Mouse (Mus musculus) frontal cortex, postnatal 36 days (tissue): ENCODE results near the gene Il33.

ENCODE experiments used
- DNase-seq, 2 experiments: peaks; one replicate each; pipeline ENCODE4 v3.0.0; 2022; ENCODE audit warnings: low spot score in 2 of 2

The Il33 gene

GRCm38 (mm10) chr19:29924638-29925258 lies at the start of gene Il33:
Gene Il33 (plus strand): TSS chr19:29925114.
- DNase-seq = peak; percentile 43 to 70

GRCm38 (mm10) chr19:29877422-29878291 lies 47.3 kb upstream of the Il33 start:
- DNase-seq = no peak

- DNase-seq = no peak
Observed at GRCm38 (mm10) chr19:29878896-29879504, 45.9 kb upstream of the Il33 start.

- no peak for DNase-seq
Observed at GRCm38 (mm10) chr19:29880918-29881317, 44.0 kb upstream of the Il33 start.

- no peak for DNase-seq
Observed at GRCm38 (mm10) chr19:29882696-29883095, 42.2 kb upstream of the Il33 start.

- no peak for DNase-seq
Observed at GRCm38 (mm10) chr19:29885548-29885947, 39.4 kb upstream of the Il33 start.

GRCm38 (mm10) chr19:29887476-29887875 lies 37.4 kb upstream of the Il33 start:
- no peak for DNase-seq

DNA sequence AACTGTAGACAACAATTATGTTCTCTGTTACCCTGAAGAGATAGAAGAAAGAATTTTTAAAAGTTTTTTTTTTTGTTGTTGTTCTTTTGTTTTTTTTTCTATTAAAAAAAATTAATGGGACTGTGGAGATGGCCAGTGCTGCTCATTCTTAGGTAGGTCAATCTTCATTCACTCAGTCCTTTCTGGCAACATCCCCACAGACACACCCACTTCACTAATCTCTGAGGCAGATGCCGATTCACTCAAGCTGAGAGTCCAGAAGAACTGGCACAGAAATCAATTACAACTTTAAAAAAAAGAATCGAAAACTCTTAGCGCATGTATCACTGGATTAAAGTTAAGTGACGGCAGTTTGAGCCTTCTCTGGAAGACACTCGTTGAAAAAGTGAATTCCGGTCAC lies 36.0 kb upstream of the Il33 start:
- DNase-seq = no peak

- DNase-seq = no peak
Observed at GRCm38 (mm10) chr19:29891981-29892380, 32.9 kb upstream of the Il33 start.

DNA sequence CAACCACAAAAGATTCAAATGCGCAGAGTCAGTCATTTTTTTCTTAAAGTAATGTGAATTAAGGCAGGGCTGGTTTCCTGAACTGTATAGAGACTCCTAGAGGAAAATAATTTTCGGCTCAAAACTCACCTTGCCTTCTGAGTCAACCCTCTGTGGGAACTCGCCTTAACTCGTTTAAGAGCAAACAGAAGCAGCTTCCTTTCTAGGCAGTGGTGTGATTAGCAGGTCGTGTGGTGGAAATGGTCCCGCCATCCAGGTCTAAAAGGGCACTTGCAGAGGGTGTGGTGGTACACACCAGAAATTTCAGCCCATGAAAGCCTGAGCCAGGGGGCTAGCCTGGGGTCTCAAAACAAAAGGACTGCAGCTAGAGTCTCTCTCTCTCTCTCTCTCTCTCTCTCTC lies 32.1 kb upstream of the Il33 start:
- no peak for DNase-seq

DNA sequence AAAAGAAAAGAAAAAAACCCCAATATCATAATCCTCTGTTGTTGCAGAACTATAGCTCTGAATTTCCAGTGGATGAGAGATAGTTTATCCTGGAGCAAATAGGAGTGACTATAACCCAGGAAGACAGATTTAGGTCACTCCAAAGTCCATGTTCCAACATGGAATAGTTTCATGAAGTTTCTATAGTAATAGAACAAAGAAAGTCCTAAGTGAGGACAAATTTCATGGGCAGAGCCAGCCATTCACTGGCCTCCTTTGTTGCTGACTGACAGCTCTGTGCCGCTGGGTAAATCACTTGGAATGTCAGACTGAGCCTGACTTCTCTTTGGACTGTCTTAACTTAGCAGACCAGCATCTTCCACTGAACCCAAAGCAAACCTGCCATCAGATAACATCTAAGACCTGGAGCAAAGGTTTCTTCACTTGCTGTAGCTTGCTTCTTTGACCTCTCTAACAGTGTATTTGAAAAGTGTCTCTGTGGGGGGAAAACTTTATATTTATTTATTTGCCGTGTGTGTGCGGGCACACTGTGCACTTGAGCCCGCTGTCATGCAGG lies 31.1 kb upstream of the Il33 start:
- no peak for DNase-seq

GRCm38 (mm10) chr19:29894381-29894780 lies 30.5 kb upstream of the Il33 start:
- no peak for DNase-seq

DNA sequence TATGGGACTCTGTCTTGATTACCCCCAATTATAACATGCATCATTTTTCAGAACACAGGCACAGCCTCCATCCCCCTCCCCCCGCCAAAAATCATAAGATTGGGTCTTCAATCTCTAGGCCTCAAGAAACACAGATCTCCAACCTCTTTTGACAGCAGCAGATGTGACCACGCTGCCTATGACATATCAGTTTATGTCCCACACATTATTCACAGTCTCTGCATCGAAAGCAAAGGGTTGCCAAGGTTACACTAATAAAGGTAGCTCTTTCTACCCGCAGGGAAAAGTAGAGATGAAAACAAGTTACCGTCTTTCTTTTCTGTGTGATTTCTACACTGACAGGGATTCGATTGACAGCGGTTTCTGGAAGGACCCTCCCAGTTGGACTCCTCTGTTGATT lies 29.9 kb upstream of the Il33 start:
- no peak for DNase-seq

- no peak for DNase-seq
Observed at GRCm38 (mm10) chr19:29900318-29900717, 24.6 kb upstream of the Il33 start.

- no peak for DNase-seq
Observed at GRCm38 (mm10) chr19:29902343-29903070, 22.4 kb upstream of the Il33 start.

GRCm38 (mm10) chr19:29905896-29906295 lies 19.0 kb upstream of the Il33 start:
- no peak for DNase-seq

GRCm38 (mm10) chr19:29909166-29909565 lies 15.7 kb upstream of the Il33 start:
- no peak for DNase-seq

GRCm38 (mm10) chr19:29911919-29912318 lies 13.0 kb upstream of the Il33 start:
- DNase-seq = no peak

GRCm38 (mm10) chr19:29917421-29917820 lies 7.5 kb upstream of the Il33 start:
- no peak for DNase-seq

DNA sequence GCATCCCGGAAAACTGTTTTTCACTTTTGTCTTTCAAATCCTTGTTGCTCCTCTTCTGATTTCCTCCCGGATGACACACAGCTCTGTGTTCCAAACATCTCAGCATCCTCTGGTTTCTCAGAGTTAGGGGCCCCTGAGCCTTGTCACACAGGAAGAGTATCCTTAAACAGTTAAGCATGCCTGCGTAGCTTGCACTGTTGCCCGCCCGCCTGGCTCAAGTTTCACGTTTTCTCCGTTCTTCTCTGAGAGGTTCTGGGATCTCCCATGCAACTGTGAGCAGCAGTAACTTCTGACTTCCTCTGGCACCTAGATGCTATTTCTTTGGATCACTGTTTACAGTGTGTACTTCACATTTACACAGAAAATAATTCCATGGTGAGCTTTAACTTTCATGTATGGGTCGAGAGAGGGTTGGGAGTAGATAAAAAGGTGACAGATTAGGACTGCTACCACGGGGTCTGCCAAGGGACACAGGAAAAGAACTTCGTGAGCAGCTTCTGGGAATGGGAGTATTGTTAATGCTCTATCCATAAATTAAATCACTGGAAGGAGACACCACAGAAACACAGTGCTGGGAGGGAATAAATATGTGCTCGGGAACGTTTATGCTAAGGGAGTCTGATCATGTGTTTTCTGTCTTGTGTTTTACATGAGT lies 1.3 kb downstream of the Il33 start:
- no peak for DNase-seq

DNA sequence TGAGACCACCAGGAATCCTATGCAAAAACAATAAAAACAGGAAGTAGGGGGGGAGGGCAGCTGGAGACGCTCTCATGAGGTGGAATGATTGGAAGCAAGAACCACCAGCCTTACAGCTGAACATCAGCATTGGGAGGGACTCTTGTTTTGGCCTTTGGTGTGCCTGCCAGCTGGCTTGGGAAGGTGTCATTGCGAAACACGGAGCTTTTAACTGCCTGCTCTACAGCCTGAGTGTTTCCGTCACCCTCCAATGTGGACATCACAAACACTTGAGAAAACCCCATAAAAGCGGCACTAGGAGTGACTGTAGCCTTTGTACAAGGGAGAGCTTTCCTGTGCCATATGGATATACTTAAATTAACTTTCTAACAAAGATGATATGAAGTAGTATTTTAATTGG lies 5.4 kb downstream of the Il33 start:
- no peak for DNase-seq
